Mouse (Mus musculus): Measurements from ENCODE around the gene Fcgr1. TPM values are rescaled to one million over a fixed set of nuclear protein-coding genes. Genes with fewer than 3 reads are reported as not detected.

Fcgr1 gene
- total and polyA plus RNA-seq, 2 experiments = 2.2 to 3.7 TPM

DNA sequence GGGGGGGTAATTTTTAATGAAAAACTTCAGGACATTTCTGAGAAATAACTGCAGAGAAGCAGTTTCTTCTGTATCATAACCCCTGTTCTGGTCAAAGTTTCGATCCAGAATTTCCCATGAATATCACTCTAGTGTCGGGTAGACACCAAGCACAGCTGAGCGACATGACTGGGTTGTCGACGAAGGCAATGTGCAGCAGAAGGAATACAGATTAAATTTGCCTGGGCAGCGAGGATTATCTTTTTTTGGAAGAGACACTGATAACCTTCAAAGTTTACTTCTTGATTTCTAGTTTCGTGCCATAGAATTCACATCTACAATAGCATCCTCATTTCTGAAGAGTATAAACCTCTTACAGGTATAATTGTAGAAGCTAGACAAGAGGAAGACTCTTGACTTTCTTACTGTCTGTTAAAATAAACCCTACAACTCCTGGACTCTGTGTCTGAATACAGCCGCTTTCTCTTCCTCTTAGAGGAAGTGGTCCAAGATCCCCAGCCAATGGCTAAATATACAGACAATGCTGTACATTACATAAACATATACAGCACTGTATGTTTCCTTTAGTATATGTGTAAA lies 27.5 kb downstream of the Fcgr1 start:
- no peak for DNase-seq (ENCODE audit: extremely low read depth, low read depth, low spot score)
- no peak overlapping the region for H3K4me3 ChIP-seq (ENCODE audit: insufficient read depth, low read depth, low read length)
- H3K27me3 ChIP-seq (ENCODE audit: control insufficient read depth, insufficient read depth, low read length) = no peaks in the 10 kb centered on the region
- peaks cover 12% of the 10 kb centered on the region; the same call in 1 of the 2 replicates for H3K4me1 ChIP-seq (ENCODE audit: control insufficient read depth, insufficient read depth, low read length)
- no peak overlapping the region for H3K9ac ChIP-seq (ENCODE audit: low read depth, low read length)
- H3K36me3 ChIP-seq (ENCODE audit: control insufficient read depth, insufficient read depth, low read length) = no peaks in the 10 kb centered on the region
- WGBS = 92% methylated on average over 8 of the region's 8 CpGs
- TF ChIP-seq POLR2A (IDR thresholded peaks at IDR 0.05; ENCODE audit: extremely low read depth, insufficient read depth, low read length) (no peak), CTCF (IDR thresholded peaks at IDR 0.05; ENCODE audit: low read depth, low read length) (no peak)
- no peaks in the 10 kb centered on the region for H3K79me2 ChIP-seq (ENCODE audit: control insufficient read depth, insufficient read depth, low read length)
- no peak overlapping the region for H3K27ac ChIP-seq (replicated peaks; ENCODE audit: insufficient read depth, low read depth, low read length)

DNA sequence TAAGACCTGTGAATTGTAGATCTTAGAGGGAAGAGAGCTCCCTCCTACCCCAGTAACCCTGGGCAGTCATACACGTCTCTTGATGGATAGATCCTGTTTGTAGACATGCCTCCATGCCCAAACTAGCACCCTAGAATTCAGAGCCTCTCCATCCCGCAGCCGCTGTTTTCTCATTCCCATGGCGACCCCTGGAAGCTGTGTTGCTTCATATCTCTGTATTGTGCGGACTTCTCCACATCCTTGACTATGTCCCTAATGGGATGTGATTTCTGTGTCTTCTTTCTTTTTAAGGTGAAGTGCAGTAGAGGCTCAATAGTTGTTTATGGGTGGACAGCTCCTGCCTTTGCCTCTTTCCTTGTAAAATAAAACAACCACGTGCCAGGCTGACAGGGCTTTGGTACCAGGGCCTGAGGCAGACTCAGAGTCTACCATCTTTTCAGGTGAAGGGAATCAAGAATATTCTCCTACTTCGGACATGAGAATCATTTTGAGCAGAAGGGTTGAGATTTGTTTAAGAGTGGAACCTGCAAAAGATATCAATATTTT lies 29.3 kb downstream of the Fcgr1 start:
- H3K27ac ChIP-seq (replicated peaks; ENCODE audit: insufficient read depth, low read depth, low read length) = peak overlapping the region; percentile 92
- H3K9ac ChIP-seq (ENCODE audit: low read depth, low read length) = no peak overlapping the region
- H3K4me1 ChIP-seq (ENCODE audit: control insufficient read depth, insufficient read depth, low read length) = peaks cover 12% of the 10 kb centered on the region; the same call in 1 of the 2 replicates
- H3K36me3 ChIP-seq (ENCODE audit: control insufficient read depth, insufficient read depth, low read length) = no peaks in the 10 kb centered on the region
- no peaks in the 10 kb centered on the region for H3K27me3 ChIP-seq (ENCODE audit: control insufficient read depth, insufficient read depth, low read length)
- H3K79me2 ChIP-seq (ENCODE audit: control insufficient read depth, insufficient read depth, low read length) = no peaks in the 10 kb centered on the region
- WGBS = 67% methylated on average over 7 of the region's 7 CpGs
- no peak for TF ChIP-seq POLR2A (IDR thresholded peaks at IDR 0.05; ENCODE audit: extremely low read depth, insufficient read depth, low read length)
- TF ChIP-seq CTCF (IDR thresholded peaks at IDR 0.05; ENCODE audit: low read depth, low read length) = no peak
- no peak overlapping the region for H3K4me3 ChIP-seq (ENCODE audit: insufficient read depth, low read depth, low read length)
- no peak for DNase-seq (ENCODE audit: extremely low read depth, low read depth, low spot score)

DNA sequence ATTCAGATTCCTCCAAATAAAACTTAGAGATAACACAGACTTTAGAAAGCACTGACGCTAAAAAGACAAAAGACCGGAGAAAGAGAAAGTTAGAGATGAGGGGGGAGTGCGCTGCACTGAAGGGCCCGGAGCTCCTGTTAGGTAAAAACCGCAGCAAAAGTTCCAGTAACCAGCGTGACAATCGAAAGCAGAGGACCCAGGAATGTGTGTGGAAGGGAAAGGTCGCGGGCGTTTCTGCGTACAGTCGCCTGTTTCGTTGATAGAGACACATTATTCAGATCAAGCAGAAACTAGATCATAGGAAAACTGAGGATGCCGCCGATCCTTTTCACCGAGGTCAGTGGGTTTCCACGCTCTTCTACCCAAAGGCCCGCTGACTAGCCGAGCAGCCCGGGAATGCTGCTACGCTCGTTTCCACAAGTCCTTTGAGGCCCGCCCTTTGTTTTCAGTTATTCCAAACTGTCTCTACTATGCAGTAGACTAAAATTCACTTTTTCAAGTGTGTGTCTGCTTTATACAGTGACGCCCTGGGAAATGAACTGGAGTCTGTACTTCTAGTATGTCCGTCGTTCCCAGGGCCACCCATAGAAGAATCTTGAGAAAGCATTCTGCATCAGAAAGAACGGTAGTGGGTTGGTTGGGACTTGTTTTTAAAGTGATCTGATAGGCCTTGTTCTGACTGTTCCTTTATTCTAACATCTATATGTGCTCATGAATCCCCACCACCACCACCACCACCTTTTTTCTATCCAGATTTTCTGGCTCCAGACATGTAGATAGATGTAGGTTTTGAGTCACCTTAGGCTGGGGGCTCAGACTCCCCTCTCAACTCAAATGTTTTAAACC lies 30.0 kb downstream of the Fcgr1 start:
- Histone ChIP-seq H3K27ac (replicated peaks; ENCODE audit: insufficient read depth, low read depth, low read length) (peak overlapping the region; percentile 92), H3K27me3 (ENCODE audit: control insufficient read depth, insufficient read depth, low read length) (no peaks in the 10 kb centered on the region), H3K36me3 (ENCODE audit: control insufficient read depth, insufficient read depth, low read length) (no peaks in the 10 kb centered on the region), H3K79me2 (ENCODE audit: control insufficient read depth, insufficient read depth, low read length) (no peaks in the 10 kb centered on the region), H3K4me1 (ENCODE audit: control insufficient read depth, insufficient read depth, low read length) (peaks cover 12% of the 10 kb centered on the region; the same call in 1 of the 2 replicates), H3K4me3 (ENCODE audit: insufficient read depth, low read depth, low read length) (peak overlapping the region; percentile 38), H3K9ac (ENCODE audit: low read depth, low read length) (peak overlapping the region; percentile 67)
- TF ChIP-seq CTCF (IDR thresholded peaks at IDR 0.05; ENCODE audit: low read depth, low read length) (no peak), POLR2A (IDR thresholded peaks at IDR 0.05; ENCODE audit: extremely low read depth, insufficient read depth, low read length) (no peak)
- 2% methylated on average over 27 of the region's 27 CpGs for WGBS
- DNase-seq (ENCODE audit: extremely low read depth, low read depth, low spot score) = no peak

DNA sequence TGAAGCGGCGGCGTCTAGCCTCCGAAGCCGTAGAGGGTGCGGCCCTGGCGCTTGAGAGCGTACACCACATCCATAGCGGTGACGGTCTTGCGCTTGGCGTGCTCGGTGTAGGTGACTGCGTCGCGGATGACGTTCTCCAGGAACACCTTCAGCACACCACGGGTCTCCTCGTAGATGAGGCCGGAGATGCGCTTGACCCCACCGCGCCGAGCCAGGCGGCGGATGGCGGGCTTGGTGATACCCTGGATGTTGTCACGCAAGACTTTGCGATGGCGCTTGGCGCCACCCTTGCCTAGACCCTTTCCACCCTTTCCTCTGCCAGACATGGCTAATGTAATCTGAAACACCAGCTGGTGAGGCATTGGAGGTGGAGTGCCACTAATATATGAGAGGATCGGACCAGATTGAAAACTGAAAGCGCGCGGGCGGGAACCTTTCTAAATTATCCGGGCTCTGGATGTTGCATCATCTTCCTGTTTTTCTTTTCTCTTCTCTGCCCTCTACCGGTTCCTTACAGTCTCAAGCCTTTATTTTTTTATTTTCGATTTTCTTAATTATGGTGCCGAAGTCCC lies 30.7 kb downstream of the Fcgr1 start, which contains the start of gene Hist2h4:
Hist2h4 (minus strand) TSS at position 333 of the 572 bp plus-strand sequence.
- H3K4me3 ChIP-seq (ENCODE audit: insufficient read depth, low read depth, low read length) = peak within 1 kb of the TSS; percentile 74
- H3K9ac ChIP-seq (ENCODE audit: low read depth, low read length) = peak within 1 kb of the TSS; percentile 82
- peak; percentile 88 for DNase-seq (ENCODE audit: extremely low read depth, low read depth, low spot score)
- H3K79me2 ChIP-seq (ENCODE audit: control insufficient read depth, insufficient read depth, low read length) = no peaks in the 10 kb centered on the region
- H3K27ac ChIP-seq (replicated peaks; ENCODE audit: insufficient read depth, low read depth, low read length) = peak within 1 kb of the TSS; percentile 92
- no peaks in the 10 kb centered on the region for H3K36me3 ChIP-seq (ENCODE audit: control insufficient read depth, insufficient read depth, low read length)
- under 1% methylated on average over 40 of the region's 40 CpGs for WGBS
- TF ChIP-seq CTCF (IDR thresholded peaks at IDR 0.05; ENCODE audit: low read depth, low read length) = no peak; the same call in 1 of the 2 replicates
- peak; percentile 96 for TF ChIP-seq POLR2A (IDR thresholded peaks at IDR 0.05; ENCODE audit: extremely low read depth, insufficient read depth, low read length)
- H3K27me3 ChIP-seq (ENCODE audit: control insufficient read depth, insufficient read depth, low read length) = no peaks in the 10 kb centered on the region
- peaks cover 12% of the 10 kb centered on the region; the same call in 1 of the 2 replicates for H3K4me1 ChIP-seq (ENCODE audit: control insufficient read depth, insufficient read depth, low read length)

DNA sequence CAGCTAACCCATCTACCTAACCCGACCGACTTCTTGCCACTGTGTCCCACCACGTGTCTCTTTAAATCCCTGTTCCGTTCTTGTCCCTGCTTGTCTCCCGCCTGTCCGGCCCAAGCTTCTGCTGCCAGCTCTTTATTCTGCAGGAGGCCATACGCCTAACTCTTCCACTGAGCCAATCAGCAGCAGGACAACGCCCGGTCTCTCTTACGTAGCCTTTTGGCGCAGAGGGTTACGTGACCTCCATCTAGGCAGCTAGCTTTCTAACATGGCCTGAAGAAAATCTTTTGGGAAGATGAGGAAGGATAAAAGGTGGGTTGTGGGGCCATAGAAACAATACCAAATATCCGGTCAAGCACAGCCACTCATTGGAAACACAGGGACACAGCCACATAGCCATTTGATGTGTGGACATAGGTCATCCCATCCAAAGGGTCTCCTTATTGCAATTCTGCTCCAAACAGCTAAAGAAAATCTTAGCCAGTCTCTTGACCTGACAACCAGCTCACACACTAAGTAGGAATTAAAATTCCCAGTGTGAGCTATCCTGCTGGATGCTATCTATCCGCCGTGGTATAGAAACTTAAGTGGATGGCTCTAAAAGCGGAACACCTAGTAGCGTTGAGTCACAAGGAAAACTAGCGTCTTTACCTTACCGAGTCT lies 31.4 kb downstream of the Fcgr1 start:
- H3K9ac ChIP-seq (ENCODE audit: low read depth, low read length) = peak overlapping the region; percentile 82
- DNase-seq (ENCODE audit: extremely low read depth, low read depth, low spot score) = peak; percentile 91
- H3K27me3 ChIP-seq (ENCODE audit: control insufficient read depth, insufficient read depth, low read length) = no peaks in the 10 kb centered on the region
- no peaks in the 10 kb centered on the region for H3K79me2 ChIP-seq (ENCODE audit: control insufficient read depth, insufficient read depth, low read length)
- H3K4me1 ChIP-seq (ENCODE audit: control insufficient read depth, insufficient read depth, low read length) = peaks cover 9% of the 10 kb centered on the region; the same call in 1 of the 2 replicates
- H3K27ac ChIP-seq (replicated peaks; ENCODE audit: insufficient read depth, low read depth, low read length) = peak overlapping the region; percentile 79
- TF ChIP-seq CTCF (IDR thresholded peaks at IDR 0.05; ENCODE audit: low read depth, low read length) (no peak), POLR2A (IDR thresholded peaks at IDR 0.05; ENCODE audit: extremely low read depth, insufficient read depth, low read length) (peak; percentile 59; the same call in 1 of the 2 replicates)
- H3K36me3 ChIP-seq (ENCODE audit: control insufficient read depth, insufficient read depth, low read length) = no peaks in the 10 kb centered on the region
- peak overlapping the region; percentile 74 for H3K4me3 ChIP-seq (ENCODE audit: insufficient read depth, low read depth, low read length)
- WGBS = under 1% methylated on average over 19 of the region's 19 CpGs
